Mouse (Mus musculus) CH12.LX (cell line): ENCODE measurements around the gene Prr19. TPM values are rescaled to one million over a fixed set of nuclear protein-coding genes. Genes with fewer than 3 reads are reported as not detected.

ENCODE experiments used
- DNase-seq: peaks from one replicate; pipeline ENCODE4 v3.0.0-alpha.2; 2013; ENCODE audit errors: extremely low read depth
- H3K27ac ChIP-seq: 2 replicates; pipeline ENCODE4 v1.5.1; 2012; ENCODE audit warnings: low read depth, mild to moderate bottlenecking, control low read depth, moderate library complexity; ENCODE audit not compliant: insufficient read depth
- H3K27me3 ChIP-seq: replicated peaks from 2 replicates; pipeline ENCODE3; 2012; ENCODE audit warnings: inconsistent platforms
- H3K36me3 ChIP-seq, 2 experiments: replicated peaks in 1 of 2; 2 replicates each; pipeline versions ENCODE3 to v1.6.1; 2012; ENCODE audit warnings: inconsistent platforms in 1 of 2, low read length in 1 of 2, mild to moderate bottlenecking in 1 of 2, mixed read lengths in 1 of 2, moderate library complexity in 1 of 2; ENCODE audit not compliant: control insufficient read depth in 1 of 2, insufficient read depth in 1 of 2
- H3K4me1 ChIP-seq, 2 experiments: 2 replicates each; pipeline ENCODE4 v1.6.1; 2012; ENCODE audit warnings: inconsistent platforms in 1 of 2, moderate library complexity in 1 of 2; ENCODE audit not compliant: insufficient read depth in 2 of 2, control insufficient read depth in 1 of 2
- H3K4me2 ChIP-seq: 2 replicates; pipeline ENCODE4 v1.6.1; 2012; ENCODE audit warnings: low read depth, mild to moderate bottlenecking, control low read depth; ENCODE audit not compliant: poor library complexity, insufficient read depth, severe bottlenecking
- H3K4me3 ChIP-seq, 3 experiments: fragments of 150-350 bp in 1 of 3; sonication (generic) in 1 of 3; replicated peaks in 1 of 3; 2 replicates each; pipeline versions ENCODE3 to v1.5.1; 2011 to 2012; ENCODE audit warnings: low read depth in 2 of 3, low read length in 2 of 3, mild to moderate bottlenecking in 2 of 3, moderate library complexity in 2 of 3, control low read depth in 1 of 3, improper control_type of control experiment in 1 of 3, inconsistent platforms in 1 of 3, mixed read lengths in 1 of 3; ENCODE audit not compliant: poor library complexity in 1 of 3
- H3K79me2 ChIP-seq: replicated peaks from 2 replicates; pipeline ENCODE4 v1.6.1; 2012; ENCODE audit warnings: mild to moderate bottlenecking, moderate library complexity; ENCODE audit not compliant: control insufficient read depth, poor library complexity, insufficient read depth, severe bottlenecking; ENCODE audit errors: extremely low read depth
- H3K9ac ChIP-seq: 2 replicates; pipeline ENCODE4 v1.6.1; 2012; ENCODE audit warnings: low read depth, mild to moderate bottlenecking, control low read depth, moderate library complexity; ENCODE audit not compliant: insufficient read depth
- H3K9me3 ChIP-seq: replicated peaks from 2 replicates; pipeline ENCODE3; 2012; ENCODE audit warnings: low read length, inconsistent platforms, mixed read lengths
- CHD1 ChIP-seq: IDR thresholded peaks from 2 replicates; pipeline ENCODE4 v1.6.1; 2012; ENCODE audit warnings: low read depth, low read length, improper control_type of control experiment, inconsistent platforms
- CHD2 ChIP-seq: IDR thresholded peaks from 2 replicates; pipeline ENCODE4 v1.6.1; 2011; ENCODE audit warnings: low read length, improper control_type of control experiment
- CTCF ChIP-seq, 2 experiments: IDR thresholded peaks in 1 of 2; conservative IDR thresholded peaks in 1 of 2; 2 replicates each; pipeline ENCODE4 v1.5.1; 2011 to 2012; ENCODE audit warnings: low read depth in 2 of 2, low read length in 2 of 2, improper control_type of control experiment in 1 of 2, inconsistent platforms in 1 of 2, mild to moderate bottlenecking in 1 of 2, moderate library complexity in 1 of 2
- E2F4 ChIP-seq: IDR thresholded peaks from 2 replicates; pipeline ENCODE4 v1.6.1; 2011; ENCODE audit warnings: low read depth, low read length, improper control_type of control experiment; ENCODE audit not compliant: insufficient replicate concordance
- ELF1 ChIP-seq: IDR thresholded peaks from 2 replicates; pipeline ENCODE4 v1.6.1; 2014; ENCODE audit warnings: low read depth, mild to moderate bottlenecking, inconsistent platforms, low read length, improper control_type of control experiment
- EP300 ChIP-seq: IDR thresholded peaks from 2 replicates; pipeline ENCODE4 v1.6.1; 2011; ENCODE audit warnings: low read length, improper control_type of control experiment
- ETS1 ChIP-seq: conservative IDR thresholded peaks from 2 replicates; pipeline ENCODE4 v1.6.1; 2012; ENCODE audit warnings: low read depth, mild to moderate bottlenecking, inconsistent platforms, low read length, improper control_type of control experiment, moderate library complexity
- GABPA ChIP-seq: IDR thresholded peaks from 2 replicates; pipeline ENCODE4 v1.6.1; 2012; ENCODE audit warnings: low read depth, low read length, improper control_type of control experiment, inconsistent platforms; ENCODE audit not compliant: insufficient replicate concordance
- HCFC1 ChIP-seq: IDR thresholded peaks from 2 replicates; pipeline ENCODE4 v1.6.1; 2012; ENCODE audit warnings: low read depth, mild to moderate bottlenecking, inconsistent platforms, low read length, improper control_type of control experiment
- IRF4 ChIP-seq: IDR thresholded peaks from 2 replicates; pipeline ENCODE4 v1.6.1; 2014; ENCODE audit warnings: low read depth, mild to moderate bottlenecking, inconsistent platforms, low read length, improper control_type of control experiment
- JUN ChIP-seq: IDR thresholded peaks from 2 replicates; pipeline ENCODE4 v1.6.1; 2011; ENCODE audit warnings: low read depth, mild to moderate bottlenecking, low read length, improper control_type of control experiment, moderate library complexity; ENCODE audit not compliant: insufficient read depth
- KAT2A ChIP-seq: IDR thresholded peaks from 2 replicates; pipeline ENCODE4 v1.6.1; 2012; ENCODE audit warnings: low read length, improper control_type of control experiment, inconsistent platforms; ENCODE audit not compliant: insufficient replicate concordance
- MAFK ChIP-seq: IDR thresholded peaks from 2 replicates; pipeline ENCODE4 v1.6.1; 2011; ENCODE audit warnings: low read length, improper control_type of control experiment; ENCODE audit not compliant: insufficient replicate concordance
- MAX ChIP-seq: IDR thresholded peaks from 2 replicates; pipeline ENCODE4 v1.6.1; 2011; ENCODE audit warnings: low read length, improper control_type of control experiment
- MAZ ChIP-seq: IDR thresholded peaks from 2 replicates; pipeline ENCODE4 v1.6.1; 2012; ENCODE audit warnings: low read depth, mild to moderate bottlenecking, inconsistent platforms, low read length, improper control_type of control experiment, moderate library complexity
- MEF2A ChIP-seq: IDR thresholded peaks from 2 replicates; pipeline ENCODE4 v1.6.1; 2014; ENCODE audit warnings: low read depth, mild to moderate bottlenecking, inconsistent platforms, low read length, improper control_type of control experiment, borderline replicate concordance
- MXI1 ChIP-seq: IDR thresholded peaks from 2 replicates; pipeline ENCODE4 v1.6.1; 2011; ENCODE audit warnings: mild to moderate bottlenecking, low read depth, low read length, improper control_type of control experiment
- MYC ChIP-seq: IDR thresholded peaks from 2 replicates; pipeline ENCODE4 v1.6.1; 2011; ENCODE audit warnings: low read depth, mild to moderate bottlenecking, improper control_type of control experiment, low read length
- NELFE ChIP-seq: IDR thresholded peaks from 2 replicates; pipeline ENCODE4 v1.6.1; 2011; ENCODE audit warnings: low read depth, low read length, improper control_type of control experiment
- PAX5 ChIP-seq: IDR thresholded peaks from 2 replicates; pipeline ENCODE4 v1.6.1; 2012; ENCODE audit warnings: low read length, inconsistent platforms, mixed read lengths
- POLR2A ChIP-seq: IDR thresholded peaks from 2 replicates; pipeline ENCODE4 v1.6.1; 2011; ENCODE audit warnings: low read depth, mild to moderate bottlenecking, improper control_type of control experiment, low read length
- RAD21 ChIP-seq: IDR thresholded peaks from 2 replicates; pipeline ENCODE4 v1.6.1; 2011; ENCODE audit warnings: low read depth, mild to moderate bottlenecking, low read length, improper control_type of control experiment, moderate library complexity
- RCOR1 ChIP-seq: conservative IDR thresholded peaks from 2 replicates; pipeline ENCODE4 v1.6.1; 2012; ENCODE audit warnings: low read depth, mild to moderate bottlenecking, inconsistent platforms, low read length, improper control_type of control experiment
- SIN3A ChIP-seq: IDR thresholded peaks from 2 replicates; pipeline ENCODE4 v1.6.1; 2012; ENCODE audit warnings: low read length, improper control_type of control experiment, inconsistent platforms
- TBP ChIP-seq: conservative IDR thresholded peaks from 2 replicates; pipeline ENCODE4 v1.6.1; 2011; ENCODE audit warnings: low read depth, low read length, improper control_type of control experiment
- UBTF ChIP-seq: IDR thresholded peaks from 2 replicates; pipeline ENCODE4 v1.6.1; 2012; ENCODE audit warnings: low read depth, mild to moderate bottlenecking, inconsistent platforms, low read length, improper control_type of control experiment, moderate library complexity
- USF1 ChIP-seq: IDR thresholded peaks from 2 replicates; pipeline ENCODE4 v1.6.1; 2014; ENCODE audit warnings: low read depth, mild to moderate bottlenecking, inconsistent platforms, low read length, improper control_type of control experiment
- USF2 ChIP-seq: conservative IDR thresholded peaks from 2 replicates; pipeline ENCODE4 v1.6.1; 2011; ENCODE audit warnings: low read depth, low read length, improper control_type of control experiment
- ZC3H11A ChIP-seq: IDR thresholded peaks from 2 replicates; pipeline ENCODE4 v1.6.1; 2012; ENCODE audit warnings: low read depth, mild to moderate bottlenecking, inconsistent platforms, low read length, improper control_type of control experiment
- ZKSCAN1 ChIP-seq: IDR thresholded peaks from 2 replicates; pipeline ENCODE4 v1.6.1; 2012; ENCODE audit warnings: low read depth, inconsistent platforms, low read length, improper control_type of control experiment, borderline replicate concordance
- ZNF384 ChIP-seq: IDR thresholded peaks from 2 replicates; pipeline ENCODE4 v1.6.1; 2012; ENCODE audit warnings: low read depth, low read length, improper control_type of control experiment, inconsistent platforms
- dilution Hi-C: fragments of 300-500 bp; cut with MboI; formaldehyde crosslinking; loops from 2 replicates; pipeline ENCODE4 v1.14.3; 2020; ENCODE audit warnings: low sequenced_read_pairs; ENCODE audit not compliant: extremely low pct_unique_long_range_greater_than_20kb, extremely low pct_ligation_motif_present
- in situ Hi-C: fragments of 300-500 bp; cut with MboI; formaldehyde crosslinking; loops from 3 replicates; pipeline ENCODE4 v1.14.3; 2019; ENCODE audit warnings: low sequenced_read_pairs, low pct_ligation_motif_present, low pct_unique_long_range_greater_than_20kb, mixed read lengths
- polyA plus RNA-seq: library from polyadenylated mRNA; unstranded; fragments of >175 nt; gene quantifications from 2 replicates; pipeline ENCODE4 v1.2.1, GENCODE M21; 2012; ENCODE audit warnings: low read depth; ENCODE audit not compliant: insufficient read length
- total RNA-seq, 2 experiments: library from RNA; depleted of rRNA; stranded (reverse); fragments of 300-350 nt in 1 of 2; fragments of >200 nt in 1 of 2; gene quantifications; 2 replicates each; pipeline ENCODE4 v1.2.3; 2012 to 2014

Gene Prr19
- total and polyA plus RNA-seq, 3 experiments: not detected

DNA sequence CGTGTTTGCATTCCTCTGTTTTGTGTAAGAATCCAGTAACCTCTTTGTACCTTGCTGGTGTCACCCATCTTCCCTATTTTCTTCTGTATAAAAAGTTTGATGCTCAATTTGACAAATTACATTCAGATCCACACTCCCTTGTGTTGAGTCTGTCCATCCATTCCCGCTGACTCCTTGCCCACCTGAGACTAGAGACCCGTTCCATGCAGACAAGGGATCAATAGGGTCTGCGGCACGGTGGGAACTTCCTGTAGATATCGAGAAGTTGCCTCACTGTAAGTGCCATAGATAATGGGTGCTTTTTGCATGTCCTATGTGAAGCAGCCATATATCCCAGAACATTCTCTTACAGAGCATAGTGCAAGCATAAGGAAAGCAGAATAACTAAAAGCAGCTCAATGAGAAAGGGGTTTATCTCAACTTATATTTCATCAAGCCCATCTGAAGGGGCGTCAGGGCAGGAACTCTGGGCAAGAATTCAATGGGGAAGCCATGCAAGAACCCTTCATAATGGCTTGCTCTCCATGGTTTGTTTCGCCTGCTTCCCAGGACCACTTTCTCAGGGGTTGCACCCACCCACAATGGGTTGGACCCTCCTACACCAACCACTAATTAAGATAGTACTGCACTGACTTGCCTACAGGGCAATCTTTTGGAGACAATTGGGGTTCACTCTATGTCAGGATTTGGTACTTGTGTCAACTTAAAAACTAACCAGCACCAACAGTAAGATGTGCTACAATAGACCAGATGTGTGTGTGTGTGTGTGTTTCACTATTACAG is 34.8 kb upstream of the Prr19 start:
- TF ChIP-seq KAT2A: no peak
- TF ChIP-seq ELF1: no peak
- TF ChIP-seq CTCF (conservative IDR thresholded peaks at IDR 0.05 in 1 of 2, IDR thresholded peaks at IDR 0.05 in 1 of 2; ENCODE audit: low read depth in 2 of 2, low read length in 2 of 2): no peak
- TF ChIP-seq MEF2A: no peak
- TF ChIP-seq USF2: no peak
- no peak for TF ChIP-seq EP300
- TF ChIP-seq RCOR1: no peak
- H3K4me1 ChIP-seq: peaks cover 17 to 28% of the 10 kb centered on the region in 2 experiments
- H3K79me2 ChIP-seq: 0 out of 2 replicates have a peak, but pooled peaks cover 2% of the 10 kb centered on the region
- dilution Hi-C loops (no loop called here), in situ Hi-C loops (no loop called here)
- H3K4me3 ChIP-seq: no peak overlapping the region
- H3K27ac ChIP-seq: no peak overlapping the region
- H3K4me2 ChIP-seq: peak overlapping the region; percentile 60; the same call in 1 of the 2 replicates
- no peaks in the 10 kb centered on the region for H3K27me3 ChIP-seq
- no peaks in the 10 kb centered on the region for H3K9me3 ChIP-seq
- DNase-seq: no peak
- H3K36me3 ChIP-seq: peaks cover 5 to 10% of the 10 kb centered on the region in 2 experiments
- peak overlapping the region; percentile 37; the same call in 1 of the 2 replicates for H3K9ac ChIP-seq

DNA sequence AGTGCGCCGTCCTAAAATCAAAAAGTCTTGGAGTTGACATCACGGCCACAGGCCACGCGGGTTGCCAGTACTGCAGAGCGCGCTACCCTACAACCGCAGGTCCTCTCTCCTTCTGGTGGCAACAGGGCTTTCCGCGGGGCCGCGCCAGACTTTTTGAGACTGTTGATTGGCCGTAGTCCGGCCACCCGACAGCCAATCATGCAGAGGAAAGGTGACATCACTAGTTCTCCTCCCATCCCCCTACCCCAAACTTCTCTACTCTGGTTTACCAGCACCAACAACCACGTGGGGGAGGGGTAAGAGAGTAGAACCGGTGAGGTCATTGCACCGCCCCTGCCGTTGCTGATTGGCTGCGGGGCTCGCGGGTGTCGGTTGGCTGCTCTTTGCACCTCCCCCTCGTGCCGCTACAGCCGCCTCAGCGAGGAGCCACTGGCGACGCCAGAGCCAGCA is 33.9 kb upstream of the Prr19 start, which contains the start of gene Cic:
Gene Cic, plus strand, starts transcription at position 404 of the 450 bp plus-strand sequence.
- H3K9ac ChIP-seq: peak within 1 kb of the TSS; percentile 91
- dilution Hi-C loops (no loop called here), in situ Hi-C loops (no loop called here)
- TF ChIP-seq ETS1 (peak; percentile 82), HCFC1 (no peak), RAD21 (no peak), MYC (peak; percentile 79), MAX (peak; percentile 93), TBP (peak; percentile 56; the same call in 1 of the 2 replicates), MAZ (no peak), GABPA (no peak), CHD2 (peak; percentile 96), USF2 (no peak), ELF1 (peak; percentile 55; the same call in 1 of the 2 replicates), USF1 (peak; percentile 54), ZNF384 (no peak), SIN3A (peak; percentile 55), E2F4 (peak; percentile 73; the same call in 1 of the 2 replicates), POLR2A (peak; percentile 92), CHD1 (no peak), MAFK (no peak), MEF2A (peak; percentile 70), ZKSCAN1 (no peak), IRF4 (peak; percentile 35; the same call in 1 of the 2 replicates), ZC3H11A (no peak), PAX5 (no peak), MXI1 (peak; percentile 86), NELFE (peak; percentile 72), UBTF (no peak), JUN (peak; percentile 98)

More for the DNA sequence above, 33.9 kb upstream of the Prr19 start, which contains the start of gene Cic:
- DNase-seq: peak; percentile 100
- peaks cover 15 to 19% of the 10 kb centered on the region in 2 experiments for H3K36me3 ChIP-seq
- H3K4me1 ChIP-seq: peaks cover 22 to 35% of the 10 kb centered on the region in 2 experiments
- 0 out of 2 replicates have a peak, but pooled peaks cover 2% of the 10 kb centered on the region for H3K79me2 ChIP-seq
- peak within 1 kb of the TSS; percentile 90 for H3K4me2 ChIP-seq
- no peaks in the 10 kb centered on the region for H3K9me3 ChIP-seq
- H3K4me3 ChIP-seq: peak within 1 kb of the TSS; percentile 77 to 97 (median 93)
- no peaks in the 10 kb centered on the region for H3K27me3 ChIP-seq
- H3K27ac ChIP-seq: peak within 1 kb of the TSS; percentile 74
